Mouse (Mus musculus): Measurements from ENCODE around the gene Mchr1. TPM values are rescaled to one million over a fixed set of nuclear protein-coding genes. Genes with fewer than 3 reads are reported as not detected.

Mchr1 gene
- 0.19 TPM in 1 of 2 replicates, not detected in the other for polyA plus RNA-seq (2015; fragmentation: Nextera tagmentation; extraction: Ambion mirVana)

DNA sequence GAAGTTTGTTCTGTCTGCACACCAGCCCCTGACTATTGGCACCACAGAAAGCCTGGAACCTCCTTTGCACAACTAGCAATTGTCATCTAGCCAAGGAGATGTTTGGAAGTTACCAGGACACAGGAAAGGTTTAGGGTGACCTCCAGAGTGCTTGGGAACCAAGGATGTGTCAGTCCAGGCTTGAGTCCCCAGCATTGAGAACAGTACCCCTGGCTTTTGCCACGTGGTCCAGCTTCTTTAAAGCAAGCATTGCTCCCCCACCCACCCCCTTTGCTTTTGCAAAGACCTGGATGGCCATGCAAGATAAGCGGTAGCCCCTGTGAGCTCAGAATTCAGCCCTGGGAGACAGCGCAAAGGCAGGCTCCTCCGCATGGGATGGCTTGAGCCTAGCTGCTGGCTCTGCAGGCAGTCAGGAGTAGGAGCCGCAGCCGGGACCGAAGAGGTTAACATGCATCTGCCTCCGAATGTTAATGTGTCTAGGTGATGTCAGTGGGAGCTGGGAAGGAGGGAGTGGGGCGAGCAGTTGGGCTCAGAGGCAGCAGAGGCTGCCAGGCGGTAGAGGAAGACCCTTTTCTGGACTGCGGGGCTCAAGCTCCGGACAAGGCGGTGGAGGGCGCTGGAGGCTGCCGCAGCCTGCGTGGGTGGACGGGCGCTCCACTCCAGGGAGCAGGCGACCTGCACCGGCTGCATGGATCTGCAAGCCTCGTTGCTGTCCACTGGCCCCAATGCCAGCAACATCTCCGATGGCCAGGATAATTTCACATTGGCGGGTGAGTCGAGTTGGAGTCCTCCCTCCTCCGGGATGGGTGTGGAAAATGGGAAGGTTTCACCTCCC lies at the start of gene Mchr1:
Gene Mchr1 (plus strand): TSS at position 414 of the 835 bp plus-strand sequence.
- ATAC-seq (ENCODE audit: low read depth): no peak
- WGBS (ENCODE audit: insufficient replicate concordance): 4% methylated on average over 25 of the region's 25 CpGs
- Histone ChIP-seq H3K4me2 (ENCODE audit: low read depth, low read length) (peak within 1 kb of the TSS; percentile 46), H3K27ac (ENCODE audit: low read length) (no peak within 1 kb of the TSS), H3K4me3 (ENCODE audit: low read depth, low read length) (peak within 1 kb of the TSS; percentile 34; the same call in 1 of the 2 replicates), H3K36me3 (ENCODE audit: control insufficient read depth, insufficient read depth) (no peaks in the 10 kb centered on the region), H3K9me3 (replicated peaks; ENCODE audit: control insufficient read depth, low read length) (no peaks in the 10 kb centered on the region), H3K27me3 (ENCODE audit: control insufficient read depth, insufficient read depth, low read depth, low read length) (peaks cover 27% of the 10 kb centered on the region), H3K4me1 (ENCODE audit: control insufficient read depth, low read depth, low read length) (no peaks in the 10 kb centered on the region; the same call in 1 of the 2 replicates), H3K9ac (ENCODE audit: low read depth, low read length) (no peak within 1 kb of the TSS)

DNA sequence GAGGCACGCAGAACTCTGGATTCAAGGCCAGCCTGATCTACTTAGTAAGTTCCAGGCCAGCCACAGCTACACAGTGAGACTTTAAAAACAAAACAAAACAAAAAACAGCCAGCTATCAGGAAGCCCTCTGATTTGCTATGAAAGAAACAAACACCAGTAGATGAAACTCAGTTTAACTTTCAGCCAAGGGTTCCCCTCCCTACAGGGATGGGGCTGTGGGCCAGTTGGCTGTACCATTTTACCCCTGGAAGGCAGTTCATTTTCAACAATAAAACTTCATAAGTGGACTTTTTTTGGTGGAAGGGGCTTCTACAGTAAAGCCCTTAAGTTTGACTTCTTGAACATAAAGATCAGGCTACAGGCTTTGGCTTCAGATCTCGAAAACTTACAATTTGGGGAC lies 46.2 kb upstream of the Mchr1 start:
- 81% methylated on average over 2 of the region's 2 CpGs for WGBS (ENCODE audit: insufficient replicate concordance)
- no peak for ATAC-seq (ENCODE audit: low read depth)
- no peaks in the 10 kb centered on the region for H3K36me3 ChIP-seq (ENCODE audit: control insufficient read depth, insufficient read depth)
- no peak overlapping the region for H3K27ac ChIP-seq (ENCODE audit: low read length)
- no peak overlapping the region for H3K4me2 ChIP-seq (ENCODE audit: low read depth, low read length)
- no peak overlapping the region for H3K4me3 ChIP-seq (ENCODE audit: low read depth, low read length)
- H3K27me3 ChIP-seq (ENCODE audit: control insufficient read depth, insufficient read depth, low read depth, low read length): no peaks in the 10 kb centered on the region
- H3K9ac ChIP-seq (ENCODE audit: low read depth, low read length): no peak overlapping the region
- H3K9me3 ChIP-seq (replicated peaks; ENCODE audit: control insufficient read depth, low read length): no peaks in the 10 kb centered on the region
- peaks cover 14% of the 10 kb centered on the region for H3K4me1 ChIP-seq (ENCODE audit: control insufficient read depth, low read depth, low read length)

DNA sequence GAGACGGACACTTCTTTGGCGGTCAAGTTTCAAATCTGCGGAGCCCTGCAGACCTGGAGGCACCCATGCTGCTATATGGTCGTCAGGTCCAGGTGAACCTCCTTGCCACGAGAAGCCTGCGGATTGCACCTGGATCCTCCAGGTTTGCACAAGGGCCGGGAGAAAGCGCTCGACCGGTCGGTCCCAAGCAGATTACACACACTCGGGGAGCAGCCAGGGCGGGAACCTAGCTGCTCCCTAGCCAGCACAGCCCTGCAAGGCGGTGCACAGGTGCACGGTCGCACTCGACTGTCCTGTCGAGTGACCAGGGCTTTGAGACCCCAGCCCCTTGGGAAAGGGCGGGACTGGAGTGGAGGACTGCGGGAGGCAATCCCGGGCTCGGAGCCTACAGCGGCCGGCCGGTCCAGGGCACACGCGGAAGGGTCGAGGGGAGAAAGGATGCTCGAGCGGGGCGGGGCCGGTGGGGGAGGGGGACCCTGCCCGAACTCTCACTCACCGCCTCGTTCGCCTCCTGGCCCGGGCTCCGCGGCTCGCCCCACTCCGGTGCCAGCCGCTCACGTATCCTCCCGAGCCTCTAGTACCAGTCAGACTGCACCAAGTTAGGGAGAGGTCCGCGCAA lies 45.2 kb upstream of the Mchr1 start:
- peak overlapping the region; percentile 48 for H3K27ac ChIP-seq (ENCODE audit: low read length)
- WGBS (ENCODE audit: insufficient replicate concordance): under 1% methylated on average over 42 of the region's 46 CpGs

DNA sequence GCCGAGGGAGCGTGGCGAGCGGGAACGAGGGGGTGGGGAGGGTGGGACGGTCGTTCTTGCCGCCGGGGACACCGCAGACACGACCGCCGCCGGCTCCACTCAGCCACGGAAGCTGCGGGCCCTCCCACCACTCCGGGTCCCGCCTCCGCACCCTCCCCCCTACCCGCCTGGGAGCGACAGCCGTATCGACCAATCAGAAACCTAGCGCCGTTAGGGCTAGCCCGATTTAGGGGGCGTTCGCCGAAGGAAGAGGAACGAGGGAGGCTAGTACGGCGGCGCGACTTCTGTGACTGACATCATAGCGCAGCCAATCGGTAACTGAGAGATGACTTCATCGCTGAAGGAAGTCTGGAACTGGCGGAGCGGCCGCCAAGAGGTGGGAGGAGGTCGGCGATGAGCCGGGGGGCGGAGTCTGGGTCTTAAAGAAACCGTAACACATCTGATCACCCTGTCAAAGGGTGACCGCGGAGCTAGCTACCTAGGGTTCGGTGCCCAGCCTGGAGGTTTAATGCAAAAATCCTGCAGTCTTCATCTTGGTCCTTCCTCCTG lies 44.6 kb upstream of the Mchr1 start, which contains the start of gene Mrtfa:
Gene Mrtfa (minus strand): TSS at position 128 of the 549 bp plus-strand sequence.
- peak; percentile 98 for ATAC-seq (ENCODE audit: low read depth)
- Histone ChIP-seq H3K4me2 (ENCODE audit: low read depth, low read length) (peak within 1 kb of the TSS; percentile 98), H3K9ac (ENCODE audit: low read depth, low read length) (peak within 1 kb of the TSS; percentile 80), H3K9me3 (replicated peaks; ENCODE audit: control insufficient read depth, low read length) (no peaks in the 10 kb centered on the region), H3K36me3 (ENCODE audit: control insufficient read depth, insufficient read depth) (no peaks in the 10 kb centered on the region), H3K27me3 (ENCODE audit: control insufficient read depth, insufficient read depth, low read depth, low read length) (no peaks in the 10 kb centered on the region), H3K27ac (ENCODE audit: low read length) (peak within 1 kb of the TSS; percentile 48), H3K4me3 (ENCODE audit: low read depth, low read length) (peak within 1 kb of the TSS; percentile 84), H3K4me1 (ENCODE audit: control insufficient read depth, low read depth, low read length) (peaks cover 14% of the 10 kb centered on the region)
- WGBS (ENCODE audit: insufficient replicate concordance): under 1% methylated on average over 48 of the region's 48 CpGs

More for the DNA sequence above, 45.2 kb upstream of the Mchr1 start:
- Histone ChIP-seq H3K4me1 (ENCODE audit: control insufficient read depth, low read depth, low read length) (peaks cover 14% of the 10 kb centered on the region), H3K36me3 (ENCODE audit: control insufficient read depth, insufficient read depth) (no peaks in the 10 kb centered on the region), H3K9me3 (replicated peaks; ENCODE audit: control insufficient read depth, low read length) (no peaks in the 10 kb centered on the region), H3K4me2 (ENCODE audit: low read depth, low read length) (peak overlapping the region; percentile 98), H3K4me3 (ENCODE audit: low read depth, low read length) (peak overlapping the region; percentile 84), H3K9ac (ENCODE audit: low read depth, low read length) (peak overlapping the region; percentile 80), H3K27me3 (ENCODE audit: control insufficient read depth, insufficient read depth, low read depth, low read length) (no peaks in the 10 kb centered on the region)
- peak; percentile 2 for ATAC-seq (ENCODE audit: low read depth)

DNA sequence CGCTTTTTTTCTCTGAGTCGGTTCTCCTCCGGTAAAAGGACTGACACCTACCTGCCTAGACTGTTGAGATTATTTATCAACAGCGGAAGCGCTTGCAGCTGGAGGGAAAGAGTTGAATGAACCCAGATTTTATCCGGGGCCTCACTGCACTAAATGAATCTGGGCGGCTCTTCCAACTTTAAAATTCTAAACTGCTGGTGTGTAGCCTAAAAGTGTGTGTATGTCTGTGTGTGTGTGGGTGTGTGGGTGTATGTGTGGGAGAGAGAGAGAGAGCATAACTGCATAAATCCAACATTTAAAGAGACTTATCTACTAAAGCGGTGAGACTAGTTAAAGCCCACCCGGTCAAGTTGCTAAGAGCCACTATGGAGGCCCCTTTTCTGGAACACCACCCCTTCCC lies 44.0 kb upstream of the Mchr1 start:
- 24% methylated on average over 9 of the region's 9 CpGs for WGBS (ENCODE audit: insufficient replicate concordance)

DNA sequence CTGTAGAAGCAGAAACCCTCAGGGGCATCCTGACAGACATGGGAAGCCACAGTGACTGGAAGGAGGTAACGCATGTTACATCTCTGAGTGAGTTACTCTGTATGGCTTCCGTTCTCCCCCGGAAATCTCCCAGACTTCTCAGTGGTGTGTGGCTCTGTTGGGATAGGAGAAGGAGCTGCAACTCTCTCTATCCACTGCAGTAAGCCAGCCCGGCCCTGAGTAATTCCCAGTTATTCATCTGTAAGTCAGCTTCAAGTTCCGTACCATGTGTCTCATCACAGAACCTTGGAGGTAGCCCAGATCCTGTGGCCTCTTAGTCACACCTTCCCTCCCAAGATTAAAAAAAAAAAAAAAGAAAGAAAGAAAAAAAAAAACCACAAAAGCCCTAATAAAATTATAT lies 43.0 kb upstream of the Mchr1 start:
- H3K27me3 ChIP-seq (ENCODE audit: control insufficient read depth, insufficient read depth, low read depth, low read length): no peaks in the 10 kb centered on the region
- no peak overlapping the region for H3K4me3 ChIP-seq (ENCODE audit: low read depth, low read length)
- H3K4me1 ChIP-seq (ENCODE audit: control insufficient read depth, low read depth, low read length): peaks cover 14% of the 10 kb centered on the region
- no peak overlapping the region for H3K27ac ChIP-seq (ENCODE audit: low read length)
- H3K9me3 ChIP-seq (replicated peaks; ENCODE audit: control insufficient read depth, low read length): no peaks in the 10 kb centered on the region
- 69% methylated on average over 5 of the region's 5 CpGs for WGBS (ENCODE audit: insufficient replicate concordance)
- H3K4me2 ChIP-seq (ENCODE audit: low read depth, low read length): no peak overlapping the region
- no peak for ATAC-seq (ENCODE audit: low read depth)
- H3K36me3 ChIP-seq (ENCODE audit: control insufficient read depth, insufficient read depth): no peaks in the 10 kb centered on the region
- no peak overlapping the region for H3K9ac ChIP-seq (ENCODE audit: low read depth, low read length)

More for the DNA sequence above, 44.0 kb upstream of the Mchr1 start:
- Histone ChIP-seq H3K27me3 (ENCODE audit: control insufficient read depth, insufficient read depth, low read depth, low read length) (no peaks in the 10 kb centered on the region), H3K4me2 (ENCODE audit: low read depth, low read length) (peak overlapping the region; percentile 98), H3K4me1 (ENCODE audit: control insufficient read depth, low read depth, low read length) (peaks cover 14% of the 10 kb centered on the region), H3K36me3 (ENCODE audit: control insufficient read depth, insufficient read depth) (no peaks in the 10 kb centered on the region), H3K9ac (ENCODE audit: low read depth, low read length) (peak overlapping the region; percentile 70), H3K9me3 (replicated peaks; ENCODE audit: control insufficient read depth, low read length) (no peaks in the 10 kb centered on the region), H3K4me3 (ENCODE audit: low read depth, low read length) (peak overlapping the region; percentile 84), H3K27ac (ENCODE audit: low read length) (peak overlapping the region; percentile 37; the same call in 1 of the 2 replicates)
- no peak for ATAC-seq (ENCODE audit: low read depth)

DNA sequence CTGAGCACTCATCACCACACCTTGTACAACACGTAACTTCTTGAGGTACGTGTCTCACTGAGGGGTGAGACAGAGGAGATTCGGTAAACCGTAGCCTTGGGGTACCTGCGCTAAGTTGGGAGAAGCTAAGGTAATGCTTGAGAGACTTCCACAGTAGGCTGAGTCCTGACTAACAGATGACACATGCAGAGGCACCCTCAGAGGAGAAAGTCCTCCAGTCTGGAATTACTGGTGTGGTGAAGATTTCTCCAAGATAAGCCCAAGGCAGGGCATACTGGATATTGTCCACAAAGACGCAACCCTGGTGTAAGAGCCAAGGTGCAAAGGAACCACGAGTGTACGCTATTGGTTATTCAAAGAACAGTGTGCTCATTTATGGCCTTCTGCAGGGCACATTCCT lies 42.4 kb upstream of the Mchr1 start:
- Histone ChIP-seq H3K4me2 (ENCODE audit: low read depth, low read length) (no peak overlapping the region), H3K9ac (ENCODE audit: low read depth, low read length) (no peak overlapping the region), H3K27ac (ENCODE audit: low read length) (no peak overlapping the region), H3K27me3 (ENCODE audit: control insufficient read depth, insufficient read depth, low read depth, low read length) (no peaks in the 10 kb centered on the region), H3K4me3 (ENCODE audit: low read depth, low read length) (no peak overlapping the region), H3K4me1 (ENCODE audit: control insufficient read depth, low read depth, low read length) (peaks cover 14% of the 10 kb centered on the region), H3K36me3 (ENCODE audit: control insufficient read depth, insufficient read depth) (no peaks in the 10 kb centered on the region), H3K9me3 (replicated peaks; ENCODE audit: control insufficient read depth, low read length) (no peaks in the 10 kb centered on the region)
- no peak for ATAC-seq (ENCODE audit: low read depth)
- 81% methylated on average over 8 of the region's 8 CpGs for WGBS (ENCODE audit: insufficient replicate concordance)

DNA sequence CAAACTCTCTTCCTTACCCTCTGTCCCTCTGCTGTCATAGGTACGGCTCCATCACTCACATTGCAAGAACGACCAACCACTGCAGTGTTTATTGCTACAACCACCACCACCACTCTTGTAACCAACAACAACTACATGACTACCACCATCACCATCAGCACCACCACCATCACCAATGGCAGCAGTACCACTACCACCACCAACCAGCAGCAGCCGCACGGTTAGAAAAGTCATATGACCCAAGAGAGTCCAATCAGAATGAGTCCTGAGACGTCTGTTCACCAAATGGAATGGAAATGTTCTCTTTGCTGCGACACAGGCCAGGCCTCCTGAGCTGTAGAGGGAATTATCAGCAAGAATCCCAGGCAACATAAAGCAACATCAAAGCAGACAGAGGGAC lies 40.5 kb upstream of the Mchr1 start:
- H3K9ac ChIP-seq (ENCODE audit: low read depth, low read length): no peak overlapping the region
- no peak for ATAC-seq (ENCODE audit: low read depth)

More for the DNA sequence above, 40.5 kb upstream of the Mchr1 start:
- Histone ChIP-seq H3K27me3 (ENCODE audit: control insufficient read depth, insufficient read depth, low read depth, low read length) (no peaks in the 10 kb centered on the region), H3K27ac (ENCODE audit: low read length) (no peak overlapping the region), H3K4me1 (ENCODE audit: control insufficient read depth, low read depth, low read length) (peaks cover 13% of the 10 kb centered on the region), H3K36me3 (ENCODE audit: control insufficient read depth, insufficient read depth) (no peaks in the 10 kb centered on the region), H3K9me3 (replicated peaks; ENCODE audit: control insufficient read depth, low read length) (no peaks in the 10 kb centered on the region), H3K4me2 (ENCODE audit: low read depth, low read length) (no peak overlapping the region), H3K4me3 (ENCODE audit: low read depth, low read length) (no peak overlapping the region)
- WGBS (ENCODE audit: insufficient replicate concordance): 64% methylated on average over 6 of the region's 6 CpGs
